Mouse (Mus musculus): ENCODE data around the gene Abcg2. TPM values are rescaled to one million over a fixed set of nuclear protein-coding genes. Genes with fewer than 3 reads are reported as not detected.
"Not testable (repeated sequence)": the region's sequence is repeated elsewhere in the genome, so short reads cannot be mapped to it uniquely, and the experiment has no call there.

Gene Abcg2
- 7.0 TPM in 1 of 2 replicates, not detected in the other for polyA plus RNA-seq (2012; ENCODE audit: insufficient read depth, low replicate concordance)

DNA sequence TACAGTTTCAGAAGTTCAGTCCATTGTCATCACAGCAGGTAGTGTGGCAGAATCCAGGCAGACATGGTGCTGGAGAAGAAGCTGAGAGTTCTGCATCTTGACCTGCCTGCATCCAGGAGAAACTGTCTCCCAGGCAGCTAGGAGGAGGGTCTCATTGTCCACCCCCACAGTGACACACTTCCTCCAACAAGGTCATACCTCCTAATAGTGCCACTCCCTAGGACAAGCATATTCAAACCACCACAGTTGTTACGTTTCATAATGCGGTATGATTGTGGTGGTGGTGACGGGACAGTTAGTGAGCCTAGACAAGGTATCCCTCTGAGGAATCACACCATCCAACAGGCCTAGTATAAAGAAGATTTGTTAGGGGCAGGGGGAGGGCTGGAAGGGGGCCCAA lies at the start of gene Abcg2:
Gene Abcg2 (plus strand): TSS at position 301 of the 400 bp plus-strand sequence.
- not testable (repeated sequence) for H3K9me3 ChIP-seq; H3K27me3 ChIP-seq (replicated peaks); H3K4me3 ChIP-seq (replicated peaks); H3K36me3 ChIP-seq (replicated peaks; ENCODE audit: low read length); H3K4me1 ChIP-seq

DNA sequence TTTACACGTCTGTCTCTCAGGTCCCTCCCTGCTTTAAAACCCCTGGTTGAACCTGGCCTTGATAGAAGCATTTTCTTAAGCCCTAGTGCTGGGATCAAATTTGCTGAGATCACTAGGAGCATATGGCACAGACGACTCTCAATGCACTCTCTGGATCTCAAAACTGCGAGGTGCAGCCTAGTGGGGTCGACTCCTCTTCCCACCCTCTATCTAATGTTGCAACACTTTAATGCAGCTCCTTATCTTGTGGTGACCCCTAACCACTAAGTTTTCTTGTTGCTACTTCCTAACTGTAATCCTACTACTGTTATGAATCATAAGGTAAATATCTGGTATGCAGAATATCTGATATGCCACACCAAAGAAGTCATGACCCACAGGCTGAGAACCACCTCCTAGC lies 44.1 kb upstream of the Abcg2 start:
- H3K9me3 ChIP-seq; H3K4me3 ChIP-seq (replicated peaks); H3K36me3 ChIP-seq (replicated peaks; ENCODE audit: low read length); H3K4me1 ChIP-seq; H3K27me3 ChIP-seq (replicated peaks): not testable (repeated sequence)

DNA sequence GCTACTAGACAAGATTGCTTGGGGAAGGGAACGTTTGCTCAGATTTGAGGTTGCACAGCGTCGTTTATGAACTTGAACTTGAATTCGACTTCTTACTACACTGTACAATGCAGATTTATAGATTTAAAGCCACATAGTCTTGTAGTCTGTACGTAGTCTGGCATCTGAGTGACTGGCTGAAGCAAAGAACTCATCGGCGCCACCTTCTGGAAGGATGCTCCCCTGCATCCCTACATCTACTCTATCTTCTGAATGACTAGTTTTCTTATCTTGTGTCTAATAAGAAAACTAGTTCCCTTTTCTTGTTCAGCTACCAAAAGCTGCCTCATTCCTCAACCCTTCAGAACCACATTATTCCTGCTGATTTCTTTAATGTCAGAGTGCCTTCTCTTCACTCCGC lies 41.5 kb upstream of the Abcg2 start:
- not testable (repeated sequence) for H3K9me3 ChIP-seq; H3K4me1 ChIP-seq; H3K27me3 ChIP-seq (replicated peaks); H3K4me3 ChIP-seq (replicated peaks); H3K36me3 ChIP-seq (replicated peaks; ENCODE audit: low read length)

DNA sequence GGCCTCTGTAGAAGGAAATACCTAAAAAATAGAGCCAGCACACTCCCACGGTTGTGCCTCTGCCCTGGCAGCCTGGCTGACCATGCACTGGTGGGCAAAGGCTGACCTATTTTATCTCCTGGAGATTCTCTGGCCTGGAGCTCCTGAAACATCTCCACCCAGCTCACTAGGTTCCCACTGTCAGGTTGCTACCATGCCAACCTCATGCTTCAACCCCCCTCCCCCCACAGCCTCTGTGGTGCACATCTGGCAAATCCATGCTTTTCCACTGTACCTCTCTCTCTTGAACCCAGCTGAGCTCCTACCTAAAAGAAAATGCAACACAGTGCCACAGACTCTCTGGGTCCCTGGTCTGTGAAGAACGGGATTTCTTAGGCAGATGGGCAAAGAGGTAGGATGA lies 39.4 kb upstream of the Abcg2 start:
- H3K9me3 ChIP-seq; H3K4me3 ChIP-seq (replicated peaks); H3K4me1 ChIP-seq; H3K36me3 ChIP-seq (replicated peaks; ENCODE audit: low read length); H3K27me3 ChIP-seq (replicated peaks): not testable (repeated sequence)

DNA sequence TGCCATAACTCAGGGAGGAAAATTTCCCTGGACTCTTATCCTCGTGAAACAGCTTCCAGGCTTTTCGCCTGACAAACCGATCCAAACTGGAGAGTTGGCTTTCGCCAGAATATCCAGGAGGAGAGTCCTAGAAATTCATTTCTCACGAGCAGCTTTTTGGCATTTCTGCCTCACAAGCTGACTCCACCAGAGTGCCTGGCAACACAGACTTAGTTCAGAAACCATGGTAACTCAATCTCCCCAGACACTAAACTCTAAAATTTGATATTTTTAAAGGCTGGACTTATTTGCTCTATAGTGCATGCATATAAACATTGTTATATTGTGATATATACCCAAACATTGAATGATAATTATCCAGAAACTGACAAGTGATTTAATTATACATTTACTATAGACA lies 38.3 kb upstream of the Abcg2 start:
- not testable (repeated sequence) for H3K27me3 ChIP-seq (replicated peaks); H3K4me1 ChIP-seq; H3K4me3 ChIP-seq (replicated peaks)

DNA sequence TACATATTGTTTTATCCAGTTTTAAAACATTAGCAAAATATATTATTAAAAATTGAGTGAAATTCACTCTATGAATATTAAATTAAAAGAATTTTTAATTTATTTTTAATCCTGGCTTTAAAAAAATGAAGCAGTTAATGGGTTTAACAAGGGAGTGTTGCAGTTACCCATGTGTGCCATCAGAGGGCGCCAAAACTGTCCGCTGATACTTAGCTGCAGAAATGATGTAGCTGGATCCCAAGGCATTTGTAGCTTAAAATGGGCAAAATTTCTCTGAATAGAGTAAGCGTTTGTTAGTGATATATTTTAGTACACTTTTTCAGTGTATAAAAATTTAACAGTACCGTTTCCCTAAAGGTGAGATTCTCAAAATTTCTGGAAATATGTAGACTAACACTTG lies 37.5 kb upstream of the Abcg2 start:
- Histone ChIP-seq H3K9me3 (no peaks in the 10 kb centered on the region), H3K4me1 (peaks cover 5% of the 10 kb centered on the region; the same call in 1 of the 2 replicates), H3K36me3 (replicated peaks; ENCODE audit: low read length) (no peaks in the 10 kb centered on the region), H3K4me3 (replicated peaks) (no peak overlapping the region), H3K27me3 (replicated peaks) (no peaks in the 10 kb centered on the region)
- TF ChIP-seq GATA1 (IDR thresholded peaks at IDR 0.05; ENCODE audit: borderline replicate concordance, low read length) (no peak), FLI1 (IDR thresholded peaks at IDR 0.05; ENCODE audit: low read length) (no peak)

More for the DNA sequence above, 38.3 kb upstream of the Abcg2 start:
- H3K9me3 ChIP-seq; H3K36me3 ChIP-seq (replicated peaks; ENCODE audit: low read length): not testable (repeated sequence)

DNA sequence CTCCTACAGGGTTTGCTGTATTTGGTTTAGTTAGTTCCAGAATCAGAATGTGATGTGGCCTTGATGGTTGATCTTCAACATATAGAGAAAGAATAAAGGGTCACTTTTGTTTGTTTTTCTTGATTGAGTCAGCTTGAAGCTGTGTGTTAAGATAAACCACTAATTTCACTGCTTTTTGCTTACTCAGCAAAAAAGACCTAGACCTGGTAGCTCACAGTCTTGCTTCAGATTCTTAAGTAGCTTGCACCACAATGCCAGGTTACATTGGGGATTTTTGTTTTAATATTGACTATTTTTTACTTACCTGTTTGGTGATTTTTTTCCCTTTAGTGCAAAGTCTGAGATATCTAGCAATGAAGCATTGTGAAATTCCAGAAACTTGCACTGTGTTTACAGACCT lies 30.5 kb upstream of the Abcg2 start:
- H3K36me3 ChIP-seq (replicated peaks; ENCODE audit: low read length); H3K4me3 ChIP-seq (replicated peaks); H3K27me3 ChIP-seq (replicated peaks); H3K9me3 ChIP-seq; H3K4me1 ChIP-seq: not testable (repeated sequence)

DNA sequence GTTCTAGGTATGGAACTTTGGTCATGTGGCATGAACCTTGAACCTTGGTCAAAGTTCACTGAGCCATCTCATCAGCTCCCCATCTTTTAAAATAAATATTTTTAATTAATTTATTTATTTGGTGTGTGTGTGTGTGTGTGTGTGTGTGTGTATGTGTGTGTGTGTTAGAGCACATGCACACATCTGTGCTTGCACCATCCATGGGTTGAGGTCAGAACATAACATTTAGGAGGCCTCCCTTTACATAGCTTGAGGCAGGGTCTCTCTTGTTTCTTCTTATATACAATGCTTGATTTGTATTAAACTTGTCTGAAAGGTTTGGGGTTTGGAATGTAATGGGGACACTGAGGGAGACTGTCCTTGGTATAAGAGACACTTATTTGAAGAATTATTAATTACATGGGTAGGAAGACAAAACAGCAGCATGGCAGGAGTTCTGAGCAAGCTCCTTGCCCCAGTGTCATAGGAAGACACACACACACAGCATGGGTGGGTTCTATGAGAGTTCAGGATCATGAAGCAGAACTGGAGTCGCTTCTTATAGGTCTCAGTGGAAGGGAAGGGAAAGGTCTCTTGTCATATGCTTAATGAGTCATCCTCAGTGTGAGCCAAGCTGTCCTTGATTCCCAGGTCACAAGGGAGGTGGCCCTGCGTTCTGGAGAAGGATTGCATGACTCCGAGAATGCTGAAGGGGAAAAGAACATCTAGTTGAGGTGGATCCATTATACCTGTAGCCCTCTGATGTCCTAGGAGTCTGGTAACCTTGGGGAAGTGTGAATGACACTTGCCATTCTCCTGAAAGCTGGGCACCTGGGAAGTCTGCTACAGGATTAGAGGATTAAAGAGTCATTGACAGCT lies 9.9 kb downstream of the Abcg2 start:
- H3K36me3 ChIP-seq (replicated peaks; ENCODE audit: low read length); H3K27me3 ChIP-seq (replicated peaks); H3K9me3 ChIP-seq; H3K4me1 ChIP-seq; H3K4me3 ChIP-seq (replicated peaks): not testable (repeated sequence)

DNA sequence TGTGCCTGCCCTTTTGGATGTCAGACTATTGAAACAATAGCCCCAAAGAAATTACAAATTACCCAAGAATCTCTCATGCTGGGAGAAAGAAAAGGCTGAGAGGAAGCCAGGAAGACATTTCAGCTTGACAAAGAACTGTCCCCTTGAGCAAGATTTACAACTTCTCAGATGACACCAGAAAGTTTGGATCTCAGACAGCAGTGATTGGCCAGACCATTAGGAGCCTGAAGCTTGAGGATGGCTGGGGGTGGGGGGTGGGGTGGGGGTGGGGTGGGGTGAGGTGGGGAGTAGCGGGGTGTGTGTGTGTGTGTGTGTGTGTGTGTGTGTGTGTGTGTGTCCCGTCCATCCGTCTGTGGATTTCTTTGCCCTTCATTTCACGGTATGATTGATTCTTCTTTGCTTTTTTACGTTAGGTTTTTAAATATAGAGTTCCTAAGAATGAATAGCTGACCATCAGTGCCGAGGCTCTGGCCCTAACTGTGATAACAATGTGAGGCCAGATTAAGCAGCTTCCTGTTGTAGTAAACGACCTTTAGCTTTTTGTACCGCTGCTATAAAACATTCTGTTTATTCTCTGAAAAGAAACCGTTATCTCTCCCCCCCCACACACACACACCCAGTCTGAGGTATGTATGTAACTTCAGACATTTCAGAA lies 11.4 kb downstream of the Abcg2 start:
- H3K27me3 ChIP-seq (replicated peaks); H3K9me3 ChIP-seq; H3K4me1 ChIP-seq; H3K36me3 ChIP-seq (replicated peaks; ENCODE audit: low read length): not testable (repeated sequence)
- H3K4me3 ChIP-seq (replicated peaks): peak overlapping the region; percentile 86

DNA sequence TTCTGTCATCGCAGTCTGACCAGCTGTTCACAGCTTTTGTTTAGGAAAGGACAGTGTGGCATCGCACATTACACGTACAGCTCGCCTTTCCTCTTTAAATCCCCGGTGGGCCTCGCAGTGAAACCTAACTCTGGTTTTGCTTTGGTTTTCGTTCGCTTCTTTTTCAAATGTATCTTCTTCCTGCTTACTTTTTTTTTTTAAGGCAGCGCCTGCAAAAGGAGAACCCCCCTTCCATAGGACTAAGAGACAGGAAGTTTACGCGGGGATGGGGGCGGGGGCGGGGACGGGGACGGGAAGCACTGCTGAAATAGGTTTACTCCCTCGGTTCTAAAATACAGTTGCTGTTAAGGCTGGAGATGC lies 12.0 kb downstream of the Abcg2 start:
- Histone ChIP-seq H3K9me3 (no peaks in the 10 kb centered on the region), H3K4me3 (replicated peaks) (peak overlapping the region; percentile 86), H3K4me1 (no peaks in the 10 kb centered on the region; the same call in 1 of the 2 replicates), H3K27me3 (replicated peaks) (no peaks in the 10 kb centered on the region), H3K36me3 (replicated peaks; ENCODE audit: low read length) (no peaks in the 10 kb centered on the region)
- TF ChIP-seq FLI1 (IDR thresholded peaks at IDR 0.05; ENCODE audit: low read length): no peak
- TF ChIP-seq GATA1 (IDR thresholded peaks at IDR 0.05; ENCODE audit: borderline replicate concordance, low read length): no peak

DNA sequence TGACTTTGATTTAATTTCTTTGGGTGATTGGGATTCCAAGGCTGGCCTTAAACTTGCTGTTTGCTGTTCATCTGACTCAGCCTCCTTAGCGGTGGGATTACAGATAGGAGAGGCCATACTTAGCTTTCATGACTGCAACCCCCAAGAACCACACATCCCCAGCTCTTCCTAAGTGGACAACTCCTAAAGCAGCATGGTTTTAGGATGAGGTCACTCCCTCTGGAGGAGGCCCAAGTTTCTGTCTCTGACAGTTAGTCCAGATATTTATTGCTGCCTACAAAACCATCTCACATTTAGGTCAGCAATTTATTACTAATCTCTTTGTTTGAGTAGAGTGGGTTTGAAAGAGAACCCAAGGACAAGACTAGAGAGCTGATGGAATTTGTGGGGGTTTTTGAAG lies 17.8 kb downstream of the Abcg2 start:
- not testable (repeated sequence) for H3K27me3 ChIP-seq (replicated peaks); H3K9me3 ChIP-seq; H3K4me3 ChIP-seq (replicated peaks); H3K36me3 ChIP-seq (replicated peaks; ENCODE audit: low read length); H3K4me1 ChIP-seq

DNA sequence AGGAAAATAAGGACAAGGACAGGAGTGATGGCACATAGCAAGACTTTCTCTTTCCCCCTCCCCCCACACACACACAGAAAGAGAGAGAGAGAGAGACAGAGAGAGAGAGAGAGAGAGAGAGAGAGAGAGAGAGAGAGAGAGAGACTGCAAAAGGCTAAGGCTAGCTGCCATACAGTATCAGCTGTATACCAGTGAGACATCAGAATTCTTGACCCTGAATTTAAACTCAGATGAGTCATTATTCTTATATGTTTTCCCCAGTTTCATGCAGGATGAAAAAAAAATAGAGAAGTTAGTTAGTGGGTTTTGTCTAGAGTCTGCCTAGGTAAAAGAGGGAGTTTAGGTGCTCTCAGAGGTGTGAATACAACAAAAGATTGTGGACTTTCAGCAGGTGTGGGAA lies 18.7 kb downstream of the Abcg2 start:
- not testable (repeated sequence) for H3K4me3 ChIP-seq (replicated peaks); H3K4me1 ChIP-seq; H3K36me3 ChIP-seq (replicated peaks; ENCODE audit: low read length); H3K27me3 ChIP-seq (replicated peaks); H3K9me3 ChIP-seq

DNA sequence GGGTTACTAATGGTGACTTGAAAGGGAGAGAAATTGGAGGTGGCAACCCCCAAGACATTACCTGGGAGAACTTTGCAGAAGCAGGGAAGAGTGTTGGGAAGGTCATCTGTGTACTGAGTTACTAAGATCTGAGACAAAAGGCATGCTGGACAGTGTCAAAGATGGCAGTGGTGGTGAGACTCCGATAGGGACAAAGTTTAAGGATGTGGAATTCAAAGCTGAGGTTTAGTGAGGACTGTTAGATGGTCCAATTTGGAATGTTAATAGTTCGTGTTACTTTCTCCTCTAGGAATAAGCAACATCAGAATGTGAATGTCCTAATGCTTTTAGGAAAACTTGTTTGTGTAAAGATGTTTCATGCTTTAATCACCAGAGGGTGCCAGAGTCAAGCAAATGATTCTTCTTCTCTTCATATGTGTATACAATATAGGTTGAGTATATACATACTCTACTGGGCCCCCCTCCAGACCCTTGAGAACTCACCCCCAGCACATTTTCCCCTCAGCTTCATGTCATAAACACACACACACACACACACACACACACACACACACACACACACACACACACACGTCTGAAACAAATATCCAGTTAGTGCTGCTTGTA lies 19.3 kb downstream of the Abcg2 start:
- H3K4me3 ChIP-seq (replicated peaks); H3K9me3 ChIP-seq; H3K4me1 ChIP-seq; H3K36me3 ChIP-seq (replicated peaks; ENCODE audit: low read length); H3K27me3 ChIP-seq (replicated peaks): not testable (repeated sequence)

Data from megakaryocyte, embryonic 14.5 days (primary cell).